Mouse (Mus musculus): ENCODE measurements around the gene Cdyl2. TPM values are rescaled to one million over a fixed set of nuclear protein-coding genes. Genes with fewer than 3 reads are reported as not detected.

Cdyl2 gene
- polyA plus RNA-seq, 1 experiment from 2014 or later, result 7.7 TPM

- 83% methylated on average over 4 of the region's 4 CpGs for WGBS
- Histone ChIP-seq H3K36me3 (replicated peaks) (no peaks in the 10 kb centered on the region), H3K27ac (replicated peaks) (no peak overlapping the region), H3K27me3 (replicated peaks; ENCODE audit: low read depth, poor library complexity, severe bottlenecking) (no peaks in the 10 kb centered on the region), H3K4me3 (no peak overlapping the region), H3K9me3 (no peaks in the 10 kb centered on the region), H3K4me1 (peaks cover 16% of the 10 kb centered on the region)
- no peak for DNase-seq (ENCODE audit: low spot score)
Measured at GRCm38 (mm10) chr8:116617891-116618290, 114.9 kb downstream of the Cdyl2 start.

- Histone ChIP-seq H3K9me3 (no peaks in the 10 kb centered on the region), H3K4me3 (no peak overlapping the region), H3K4me1 (peaks cover 5% of the 10 kb centered on the region), H3K36me3 (replicated peaks) (no peaks in the 10 kb centered on the region), H3K27me3 (replicated peaks; ENCODE audit: low read depth, poor library complexity, severe bottlenecking) (no peaks in the 10 kb centered on the region), H3K27ac (replicated peaks) (no peak overlapping the region)
- DNase-seq (ENCODE audit: low spot score), result no peak
Measured at GRCm38 (mm10) chr8:116616369-116616768, 116.4 kb downstream of the Cdyl2 start.

DNA sequence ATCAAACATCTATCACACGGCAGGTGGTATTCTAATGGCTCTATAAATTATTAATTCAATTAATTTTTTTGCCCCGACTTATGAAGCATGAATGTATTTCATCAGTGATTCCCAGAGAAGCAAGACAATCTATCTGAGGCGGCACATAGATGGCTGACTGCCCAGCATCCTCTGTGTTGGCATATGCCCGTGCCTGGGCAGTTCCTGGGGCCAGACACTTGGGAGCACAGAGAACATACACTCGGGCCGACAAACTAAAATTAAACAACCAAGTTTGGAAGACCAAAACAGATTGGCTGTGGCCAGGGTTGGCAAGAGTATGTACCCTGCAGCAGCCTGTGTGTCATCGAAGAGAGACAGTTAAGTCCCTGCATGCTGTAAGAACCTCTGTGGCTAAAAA, 117.9 kb downstream of the Cdyl2 start:
- no peak overlapping the region for H3K27ac ChIP-seq (replicated peaks)

GRCm38 (mm10) chr8:116606171-116606570, 126.6 kb downstream of the Cdyl2 start:
- no peaks in the 10 kb centered on the region for H3K27me3 ChIP-seq (replicated peaks; ENCODE audit: low read depth, poor library complexity, severe bottlenecking)
- DNase-seq (ENCODE audit: low spot score), result no peak
- peaks cover 10% of the 10 kb centered on the region; the same call in 1 of the 2 replicates for H3K9me3 ChIP-seq
- no peak overlapping the region for H3K4me3 ChIP-seq
- no peak overlapping the region for H3K27ac ChIP-seq (replicated peaks)
- H3K4me1 ChIP-seq, result no peaks in the 10 kb centered on the region
- WGBS, result 51% methylated on average over 13 of the region's 13 CpGs
- no peaks in the 10 kb centered on the region for H3K36me3 ChIP-seq (replicated peaks)

More for the DNA sequence above, 117.9 kb downstream of the Cdyl2 start:
- H3K27me3 ChIP-seq (replicated peaks; ENCODE audit: low read depth, poor library complexity, severe bottlenecking), result no peaks in the 10 kb centered on the region
- WGBS, result 90% methylated on average over 7 of the region's 7 CpGs
- DNase-seq (ENCODE audit: low spot score), result no peak
- no peaks in the 10 kb centered on the region for H3K4me1 ChIP-seq
- no peaks in the 10 kb centered on the region for H3K36me3 ChIP-seq (replicated peaks)
- no peaks in the 10 kb centered on the region for H3K9me3 ChIP-seq
- no peak overlapping the region for H3K4me3 ChIP-seq

DNA sequence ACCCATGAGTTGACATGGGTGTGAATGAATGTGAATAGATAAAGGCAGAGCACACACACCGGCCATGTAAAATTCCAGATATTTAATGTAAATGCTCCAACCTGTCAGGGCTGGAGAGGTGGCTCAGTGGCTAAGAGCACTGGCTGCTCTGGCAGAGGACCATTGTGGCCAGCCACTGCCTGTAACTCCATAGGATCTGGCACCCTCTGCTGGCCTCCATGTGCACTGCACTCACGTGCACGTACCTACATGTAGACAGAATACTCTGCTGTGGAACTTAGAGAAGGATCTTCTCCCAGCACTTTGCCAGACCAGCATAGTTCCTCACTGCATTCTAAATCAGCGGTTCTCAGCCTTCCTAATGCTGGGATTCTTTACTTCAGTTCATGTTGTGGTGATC, 130.0 kb downstream of the Cdyl2 start:
- Histone ChIP-seq H3K36me3 (replicated peaks) (no peaks in the 10 kb centered on the region), H3K4me3 (no peak overlapping the region), H3K27me3 (replicated peaks; ENCODE audit: low read depth, poor library complexity, severe bottlenecking) (no peaks in the 10 kb centered on the region), H3K9me3 (peaks cover 9% of the 10 kb centered on the region; the same call in 1 of the 2 replicates), H3K4me1 (no peaks in the 10 kb centered on the region), H3K27ac (replicated peaks) (no peak overlapping the region)
- DNase-seq (ENCODE audit: low spot score), result no peak
- WGBS, result 92% methylated on average over 4 of the region's 4 CpGs

- Histone ChIP-seq H3K36me3 (replicated peaks) (no peaks in the 10 kb centered on the region), H3K27ac (replicated peaks) (no peak overlapping the region), H3K27me3 (replicated peaks; ENCODE audit: low read depth, poor library complexity, severe bottlenecking) (no peaks in the 10 kb centered on the region), H3K4me1 (no peaks in the 10 kb centered on the region), H3K9me3 (peaks cover 5% of the 10 kb centered on the region; the same call in 1 of the 2 replicates), H3K4me3 (no peak overlapping the region)
- 88% methylated on average over 6 of the region's 6 CpGs for WGBS
- no peak for DNase-seq (ENCODE audit: low spot score)
Measured at GRCm38 (mm10) chr8:116599728-116600127, 133.1 kb downstream of the Cdyl2 start.

DNA sequence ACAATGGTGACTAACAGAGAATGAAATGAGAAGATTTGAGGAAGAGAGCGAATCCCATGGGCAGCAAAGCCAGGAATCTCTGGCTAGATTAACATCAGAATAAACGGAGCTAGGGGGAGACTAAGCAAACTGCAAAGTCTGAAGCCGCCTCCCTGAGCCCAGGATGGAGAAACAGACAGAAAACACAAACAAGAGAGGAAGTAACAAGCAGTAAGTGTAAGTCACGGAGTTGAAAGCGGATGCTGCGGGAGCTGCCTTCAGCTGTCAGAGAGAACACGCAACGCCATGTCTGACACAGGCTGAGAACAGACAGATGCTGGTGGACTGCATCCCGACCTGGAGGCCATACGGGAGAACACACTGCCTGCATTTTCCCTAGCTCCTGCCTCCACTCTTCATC, 141.6 kb downstream of the Cdyl2 start:
- no peak for DNase-seq (ENCODE audit: low spot score)
- H3K9me3 ChIP-seq, result no peaks in the 10 kb centered on the region
- no peak overlapping the region for H3K4me3 ChIP-seq
- H3K36me3 ChIP-seq (replicated peaks), result no peaks in the 10 kb centered on the region
- H3K4me1 ChIP-seq, result peaks cover 4% of the 10 kb centered on the region
- 80% methylated on average over 10 of the region's 10 CpGs for WGBS
- H3K27me3 ChIP-seq (replicated peaks; ENCODE audit: low read depth, poor library complexity, severe bottlenecking), result no peaks in the 10 kb centered on the region
- H3K27ac ChIP-seq (replicated peaks), result no peak overlapping the region

GRCm38 (mm10) chr8:116590546-116590945, 142.2 kb downstream of the Cdyl2 start:
- Histone ChIP-seq H3K4me3 (no peak overlapping the region), H3K9me3 (no peaks in the 10 kb centered on the region), H3K27me3 (replicated peaks; ENCODE audit: low read depth, poor library complexity, severe bottlenecking) (no peaks in the 10 kb centered on the region), H3K36me3 (replicated peaks) (no peaks in the 10 kb centered on the region), H3K27ac (replicated peaks) (no peak overlapping the region), H3K4me1 (peaks cover 4% of the 10 kb centered on the region)
- 84% methylated on average over 4 of the region's 4 CpGs for WGBS
- DNase-seq (ENCODE audit: low spot score), result no peak

DNA sequence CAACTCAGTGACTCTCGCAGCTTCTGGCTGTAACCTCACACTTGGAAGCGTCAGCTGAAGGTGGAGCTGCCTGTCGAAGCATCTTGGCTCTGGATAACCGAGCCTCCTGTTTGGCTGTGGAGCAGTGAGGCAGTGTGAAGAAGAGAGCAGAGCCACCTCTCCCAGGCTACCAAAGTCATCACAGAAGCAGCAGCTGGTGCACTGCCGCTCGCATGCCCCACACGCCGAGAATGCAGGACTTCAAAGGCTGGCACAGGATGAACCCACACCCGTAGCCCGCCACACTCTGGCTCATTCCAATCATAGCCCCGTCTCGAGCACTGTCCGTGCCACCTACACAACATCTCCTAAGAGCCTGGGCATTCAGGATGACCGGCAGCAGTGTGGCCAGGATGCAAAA, 142.7 kb downstream of the Cdyl2 start:
- WGBS, result 86% methylated on average over 14 of the region's 14 CpGs
- no peaks in the 10 kb centered on the region for H3K36me3 ChIP-seq (replicated peaks)
- peaks cover 4% of the 10 kb centered on the region for H3K4me1 ChIP-seq
- H3K27me3 ChIP-seq (replicated peaks; ENCODE audit: low read depth, poor library complexity, severe bottlenecking), result no peaks in the 10 kb centered on the region
- H3K9me3 ChIP-seq, result no peaks in the 10 kb centered on the region
- no peak for DNase-seq (ENCODE audit: low spot score)
- no peak overlapping the region for H3K27ac ChIP-seq (replicated peaks)
- no peak overlapping the region for H3K4me3 ChIP-seq

DNA sequence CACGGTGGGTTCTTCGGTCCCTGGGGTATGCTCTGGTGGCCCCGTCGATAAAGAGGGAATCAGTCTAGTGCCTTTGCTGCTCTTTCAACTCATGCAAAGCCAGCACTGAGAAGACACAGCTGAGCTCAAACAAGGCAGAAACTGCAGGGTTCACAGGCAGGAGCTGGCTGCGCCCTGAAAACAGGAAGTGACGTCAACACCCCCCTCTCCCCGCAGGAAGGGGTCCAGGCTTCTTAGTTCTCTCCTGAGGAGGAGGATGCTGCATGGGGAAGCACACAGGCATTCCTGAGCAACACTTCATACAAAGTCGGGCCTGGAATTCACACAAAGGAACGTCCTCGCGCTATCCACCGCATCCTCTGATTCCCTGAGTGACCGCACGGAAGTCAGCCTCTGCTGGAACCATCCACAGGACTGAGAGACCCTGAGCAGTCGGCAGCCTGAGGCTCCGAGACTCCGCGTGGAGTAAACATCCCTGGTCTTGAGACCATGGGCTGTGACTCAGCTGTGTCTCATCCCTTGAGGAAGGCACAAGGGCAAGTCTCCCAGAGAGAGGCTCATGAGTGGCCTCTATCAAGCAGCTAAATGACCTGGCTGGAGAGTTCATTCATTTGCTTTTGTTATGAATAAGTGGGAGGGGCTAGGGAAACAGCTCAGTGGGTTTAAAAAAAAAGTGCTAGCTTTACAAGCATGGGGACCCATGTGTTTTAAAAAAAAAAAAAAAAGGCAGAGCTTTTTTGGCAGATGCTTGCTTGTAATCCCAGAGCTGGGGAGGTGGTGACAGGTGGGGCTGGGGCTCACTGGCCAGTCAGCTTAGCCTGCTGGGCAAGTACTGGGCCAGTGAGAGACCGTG, 144.9 kb downstream of the Cdyl2 start:
- Histone ChIP-seq H3K36me3 (replicated peaks) (peaks cover 6% of the 10 kb centered on the region; the same call in 1 of the 2 replicates), H3K4me1 (peaks cover 4% of the 10 kb centered on the region), H3K4me3 (no peak overlapping the region), H3K27ac (replicated peaks) (peak overlapping the region; percentile 51; the same call in 1 of the 2 replicates), H3K9me3 (no peaks in the 10 kb centered on the region), H3K27me3 (replicated peaks; ENCODE audit: low read depth, poor library complexity, severe bottlenecking) (no peaks in the 10 kb centered on the region)
- 86% methylated on average over 19 of the region's 19 CpGs for WGBS
- DNase-seq (ENCODE audit: low spot score), result no peak

GRCm38 (mm10) chr8:116581318-116582019, 151.3 kb downstream of the Cdyl2 start:
- WGBS, result 86% methylated on average over 11 of the region's 11 CpGs
- Histone ChIP-seq H3K27ac (replicated peaks) (no peak overlapping the region), H3K27me3 (replicated peaks; ENCODE audit: low read depth, poor library complexity, severe bottlenecking) (no peaks in the 10 kb centered on the region), H3K4me3 (no peak overlapping the region), H3K9me3 (peaks cover 4% of the 10 kb centered on the region; the same call in 1 of the 2 replicates), H3K36me3 (replicated peaks) (peaks cover 6% of the 10 kb centered on the region; the same call in 1 of the 2 replicates), H3K4me1 (no peaks in the 10 kb centered on the region)
- no peak for DNase-seq (ENCODE audit: low spot score)

- H3K27me3 ChIP-seq (replicated peaks; ENCODE audit: low read depth, poor library complexity, severe bottlenecking), result no peaks in the 10 kb centered on the region
- peaks cover 4% of the 10 kb centered on the region; the same call in 1 of the 2 replicates for H3K9me3 ChIP-seq
- H3K4me1 ChIP-seq, result no peaks in the 10 kb centered on the region
- no peak for DNase-seq (ENCODE audit: low spot score)
- no peak overlapping the region for H3K4me3 ChIP-seq
- H3K27ac ChIP-seq (replicated peaks), result no peak overlapping the region
- H3K36me3 ChIP-seq (replicated peaks), result peaks cover 6% of the 10 kb centered on the region; the same call in 1 of the 2 replicates
- 87% methylated on average over 2 of the region's 2 CpGs for WGBS
Measured at GRCm38 (mm10) chr8:116576732-116577131, 156.1 kb downstream of the Cdyl2 start.
